Mouse (Mus musculus) ES-E14 (cell line): ENCODE data around the gene Trim28. TPM values are rescaled to one million over a fixed set of nuclear protein-coding genes. Genes with fewer than 3 reads are reported as not detected.

Experiments
- DNase-seq: peaks from one replicate; pipeline ENCODE4 v3.0.0-alpha.2; 2013; ENCODE audit warnings: low read depth, low spot score
- H3K27ac ChIP-seq: 2 replicates; pipeline ENCODE4 v1.5.1; 2012; ENCODE audit warnings: low read depth, mild to moderate bottlenecking, low read length, moderate library complexity, mixed read lengths; ENCODE audit not compliant: poor library complexity, insufficient read depth, severe bottlenecking
- H3K36me3 ChIP-seq: 2 replicates; pipeline ENCODE4 v1.6.1; 2012; ENCODE audit warnings: mild to moderate bottlenecking, low read length, moderate library complexity, mixed read lengths; ENCODE audit not compliant: control insufficient read depth, poor library complexity, insufficient read depth, severe bottlenecking
- H3K4me1 ChIP-seq, 2 experiments: fragments of 150-350 bp in 1 of 2; sonication (generic) in 1 of 2; 2 replicates each; pipeline ENCODE4 v1.6.1; 2012; ENCODE audit warnings: low read length in 2 of 2, mild to moderate bottlenecking in 1 of 2, mixed read lengths in 1 of 2; ENCODE audit not compliant: control insufficient read depth in 2 of 2, insufficient read depth in 2 of 2, poor library complexity in 1 of 2
- H3K4me3 ChIP-seq, 2 experiments: fragments of 150-350 bp in 1 of 2; sonication (generic) in 1 of 2; 2 replicates each; pipeline ENCODE4 v1.5.1; 2012; ENCODE audit warnings: low read length in 2 of 2, low read depth in 1 of 2, mild to moderate bottlenecking in 1 of 2, mixed read lengths in 1 of 2; ENCODE audit not compliant: insufficient read depth in 1 of 2, poor library complexity in 1 of 2, severe bottlenecking in 1 of 2
- H3K9ac ChIP-seq: 2 replicates; pipeline ENCODE4 v1.6.1; 2012; ENCODE audit warnings: low read depth, mild to moderate bottlenecking, low read length, mixed read lengths; ENCODE audit not compliant: poor library complexity, insufficient read depth, severe bottlenecking
- H3K9me3 ChIP-seq: fragments of 150-350 bp; sonication (generic); 2 replicates; pipeline ENCODE4 v1.6.1; 2012; ENCODE audit warnings: low read depth, mild to moderate bottlenecking, low read length; ENCODE audit not compliant: control insufficient read depth, insufficient read depth
- CHD2 ChIP-seq: IDR thresholded peaks from 2 replicates; pipeline ENCODE4 v1.6.1; 2014; ENCODE audit warnings: mild to moderate bottlenecking, low read depth, low read length, inconsistent platforms
- HCFC1 ChIP-seq: IDR thresholded peaks from 2 replicates; pipeline ENCODE4 v1.6.1; 2012; ENCODE audit warnings: low read length, inconsistent platforms, borderline replicate concordance; ENCODE audit not compliant: insufficient read depth
- MAFK ChIP-seq: IDR thresholded peaks from 2 replicates; pipeline ENCODE4 v1.6.1; 2014; ENCODE audit warnings: mild to moderate bottlenecking, low read depth, low read length, inconsistent platforms; ENCODE audit not compliant: insufficient read depth
- ZC3H11A ChIP-seq: IDR thresholded peaks from 2 replicates; pipeline ENCODE4 v1.6.1; 2012; ENCODE audit warnings: low read depth, mild to moderate bottlenecking, inconsistent platforms, low read length, borderline replicate concordance
- ZNF384 ChIP-seq: IDR thresholded peaks from 2 replicates; pipeline ENCODE4 v1.6.1; 2012; ENCODE audit warnings: low read depth, low read length, inconsistent platforms
- in situ Hi-C, 2 experiments: fragments of 600-800 bp; cut with MboI; formaldehyde crosslinking; loops; one replicate each; pipeline ENCODE4 v1.15.1; 2025; ENCODE audit warnings: low sequenced_read_pairs in 2 of 2, inconsistent platforms in 1 of 2; ENCODE audit not compliant: unreplicated experiment in 2 of 2
- total RNA-seq: library from RNA; depleted of rRNA; stranded (reverse); fragments of 300-350 nt; gene quantifications from 2 replicates; pipeline ENCODE4 v1.2.3, GENCODE M21; 2012

Trim28 gene
- total RNA-seq, 1 experiment: 2,698 TPM

DNA sequence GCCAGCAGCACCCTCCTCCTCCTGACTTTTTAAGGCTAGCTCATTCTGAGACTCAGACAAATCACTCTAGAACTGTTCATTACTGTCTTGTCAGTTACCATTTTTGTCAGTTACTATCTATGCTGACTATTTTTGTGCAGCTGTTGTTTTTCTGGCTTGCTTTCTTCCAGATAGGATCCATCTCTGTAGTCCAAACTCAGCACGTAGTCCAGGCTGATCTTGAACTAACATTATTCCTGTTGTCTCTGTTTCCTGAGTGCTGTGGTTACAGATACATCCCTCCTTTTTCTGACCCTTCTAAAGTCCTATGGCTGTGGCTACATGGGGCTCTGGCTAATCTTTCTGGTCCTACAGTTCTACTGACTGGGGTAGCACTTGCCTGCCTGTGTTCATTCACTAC is 40.3 kb downstream of the Trim28 start:
- H3K36me3 ChIP-seq: peaks cover 13% of the 10 kb centered on the region
- no peak for DNase-seq
- H3K9me3 ChIP-seq: no peaks in the 10 kb centered on the region
- no peak for TF ChIP-seq CHD2
- TF ChIP-seq MAFK: no peak
- TF ChIP-seq HCFC1: no peak
- TF ChIP-seq ZNF384: no peak
- TF ChIP-seq ZC3H11A: no peak
- H3K9ac ChIP-seq: peak overlapping the region; percentile 97
- no peak overlapping the region for H3K27ac ChIP-seq
- in situ Hi-C loops: no loop called here
- H3K4me1 ChIP-seq: peaks cover 0 to 15% of the 10 kb centered on the region in 2 experiments; a peak in 2 of 4 replicates
- H3K4me3 ChIP-seq: peak overlapping the region; percentile 85 to 92; a peak in 2 of 4 replicates

DNA sequence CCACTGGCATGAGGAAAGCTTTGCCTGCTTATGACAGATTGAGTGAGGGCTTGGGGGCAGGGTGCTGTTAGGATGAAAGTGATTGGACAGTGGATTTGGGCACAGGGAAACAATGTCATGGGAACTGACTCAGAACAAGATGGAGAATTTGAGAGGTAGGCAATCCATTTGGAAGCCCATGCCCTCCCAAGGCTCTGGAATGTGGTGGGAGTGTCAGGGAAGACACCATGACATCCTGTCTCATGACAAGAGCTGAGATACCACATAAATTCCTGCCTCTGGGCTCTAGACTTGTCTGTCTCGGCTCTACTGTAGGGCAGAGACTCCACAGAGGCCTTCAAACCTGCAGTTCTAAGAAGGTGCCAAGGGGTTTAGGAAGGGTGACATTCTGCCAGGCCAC is 42.3 kb downstream of the Trim28 start:
- Histone ChIP-seq H3K4me3 (no peak overlapping the region), H3K4me1 (peaks cover 2 to 8% of the 10 kb centered on the region in 2 experiments; a peak in 1 of 4 replicates), H3K27ac (no peak overlapping the region), H3K9ac (no peak overlapping the region), H3K9me3 (no peaks in the 10 kb centered on the region), H3K36me3 (no peaks in the 10 kb centered on the region)
- no peak; the same call in 1 of the 2 replicates for TF ChIP-seq CHD2
- TF ChIP-seq HCFC1: no peak
- TF ChIP-seq MAFK: no peak
- TF ChIP-seq ZNF384: no peak
- no peak for TF ChIP-seq ZC3H11A
- in situ Hi-C loops: loop anchor here in 1 of 2 experiments (10.0 kb wide), 1 partner anchor 116 kb away; the partner anchor contains the start of genes Rnf225 and Rps5
- DNase-seq: no peak

- no peak for DNase-seq
- in situ Hi-C loops: loop anchor here in 1 of 2 experiments (10.0 kb wide), 1 partner anchor 118 kb away; the partner anchor contains the start of genes Rnf225 and Rps5
- H3K4me3 ChIP-seq: no peak overlapping the region
- H3K4me1 ChIP-seq: peaks cover 2 to 8% of the 10 kb centered on the region in 2 experiments; a peak in 1 of 4 replicates
- TF ChIP-seq MAFK (no peak), CHD2 (no peak), ZC3H11A (no peak), ZNF384 (no peak), HCFC1 (no peak)
- H3K9me3 ChIP-seq: no peaks in the 10 kb centered on the region
- H3K27ac ChIP-seq: no peak overlapping the region
- H3K36me3 ChIP-seq: no peaks in the 10 kb centered on the region
- H3K9ac ChIP-seq: no peak overlapping the region
These were observed 43.6 kb downstream of the Trim28 start for GRCm38 (mm10) chr7:13042511-13042910.

DNA sequence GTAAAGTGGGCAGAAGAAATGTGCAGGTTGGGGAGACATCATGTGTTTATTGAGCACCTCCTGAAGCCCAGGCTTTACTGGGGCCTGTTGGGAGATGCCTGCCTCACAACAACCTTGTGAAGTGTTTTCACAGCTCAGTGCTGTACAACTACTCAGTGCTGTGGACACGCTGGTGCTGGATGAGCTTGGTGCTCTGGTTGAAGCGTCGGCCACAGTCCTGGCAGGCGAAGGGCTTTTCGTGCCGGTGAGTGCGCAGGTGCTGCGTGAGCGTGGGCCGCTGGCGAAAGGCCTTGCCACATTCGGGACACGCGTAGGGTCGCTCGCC is 44.2 kb downstream of the Trim28 start:
- Histone ChIP-seq H3K36me3 (no peaks in the 10 kb centered on the region), H3K4me3 (peak overlapping the region; percentile 49 to 81; a peak in 3 of 4 replicates), H3K4me1 (peaks cover 2 to 8% of the 10 kb centered on the region in 2 experiments; a peak in 1 of 4 replicates), H3K9ac (peak overlapping the region; percentile 80), H3K27ac (no peak overlapping the region), H3K9me3 (no peaks in the 10 kb centered on the region)
- no peak for DNase-seq
- TF ChIP-seq CHD2 (no peak), HCFC1 (no peak), MAFK (no peak), ZC3H11A (no peak), ZNF384 (no peak)
- in situ Hi-C loops: loop anchor here in 1 of 2 experiments (10.0 kb wide), 1 partner anchor 118 kb away; the partner anchor contains the start of genes Rnf225 and Rps5

DNA sequence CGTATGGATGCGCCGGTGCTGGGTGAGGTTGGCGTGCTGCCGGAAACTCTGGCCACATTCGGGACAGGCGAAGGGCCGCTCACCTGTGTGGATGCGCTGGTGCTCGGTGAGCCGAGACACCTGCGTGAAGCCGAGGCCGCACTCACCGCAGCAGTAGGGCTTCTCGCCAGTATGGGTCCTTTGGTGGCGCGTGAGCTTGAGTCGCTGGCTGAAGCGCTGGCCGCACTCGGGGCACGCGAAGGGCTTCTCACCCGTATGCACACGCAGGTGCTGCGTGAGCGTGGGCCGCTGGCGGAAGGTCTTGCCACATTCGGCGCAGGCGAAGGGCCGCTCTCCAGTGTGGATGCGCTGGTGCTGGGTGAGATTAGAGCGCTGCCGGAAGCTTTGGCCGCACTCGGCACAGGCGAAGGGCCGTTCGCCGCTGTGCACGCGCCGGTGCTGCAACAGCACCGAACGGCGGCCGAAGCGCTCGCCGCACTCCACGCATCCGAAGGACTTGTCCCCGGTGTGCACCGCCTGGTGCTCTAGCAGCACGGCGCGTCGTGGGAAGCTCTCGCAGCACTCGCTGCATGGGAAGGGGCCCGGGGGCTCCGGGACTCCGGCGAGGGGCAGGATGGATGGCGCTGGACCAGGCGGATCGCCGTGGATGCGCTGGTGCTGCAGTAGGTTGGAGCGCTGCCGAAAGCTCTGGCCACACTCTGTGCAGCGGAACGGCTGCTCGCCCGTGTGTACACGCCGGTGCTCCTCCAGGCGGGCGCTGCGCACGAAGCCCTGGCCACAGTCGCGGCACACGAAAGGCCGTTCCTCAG is 44.7 kb downstream of the Trim28 start:
- no peak for TF ChIP-seq ZNF384
- Histone ChIP-seq H3K36me3 (no peaks in the 10 kb centered on the region), H3K9me3 (no peaks in the 10 kb centered on the region), H3K4me1 (peaks cover 2 to 8% of the 10 kb centered on the region in 2 experiments; a peak in 1 of 4 replicates), H3K9ac (peak overlapping the region; percentile 80), H3K27ac (no peak overlapping the region), H3K4me3 (peak overlapping the region; percentile 49 to 81)
- in situ Hi-C loops: loop anchor here in 1 of 2 experiments (10.0 kb wide), 1 partner anchor 119 kb away; the partner anchor contains the start of genes Rnf225 and Rps5
- no peak for DNase-seq
